Comparison of ENCODE assay signal across 7 mouse cellular contexts in the genomic region with DNA sequence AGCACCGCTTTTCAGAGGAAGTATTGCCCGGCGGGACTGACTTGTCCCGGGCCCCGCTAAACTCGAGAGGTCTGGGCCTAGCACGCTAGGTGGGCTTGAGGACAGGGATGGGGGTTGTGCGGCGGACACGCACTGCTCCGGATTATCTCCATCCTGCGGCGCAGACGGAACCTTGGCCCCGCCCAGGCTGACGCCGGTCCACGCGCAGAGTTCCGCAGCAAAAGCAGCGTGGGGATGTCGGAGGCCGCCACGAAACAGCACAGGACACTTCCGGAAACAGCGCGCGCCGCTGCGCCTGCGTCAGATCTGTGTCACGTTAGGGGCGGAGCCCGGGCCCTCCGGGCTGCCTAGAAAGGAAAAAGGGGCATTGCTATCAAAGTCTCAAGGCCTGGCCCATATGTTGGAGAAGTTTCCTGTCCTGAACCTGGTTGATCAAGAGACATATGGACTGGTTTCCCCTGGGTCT. TPM values are rescaled to one million over a fixed set of nuclear protein-coding genes. Genes with fewer than 3 reads are reported as not detected.
A peak's percentile ranks its signal among the peaks of the same experiment; 100 is the strongest.
DNase-seq lines count a peak whose midpoint lies in the region; ATAC-seq lines count a peak whose summit lies in the region.

A gene (minus strand): TSS at position 293 of the 466 bp plus-strand sequence.

- H3K9ac ChIP-seq in intestine, embryonic 16.5 days (ENCODE audit: low read depth, low read length) = peak within 1 kb of the TSS; percentile 78
- peak within 1 kb of the TSS; percentile 79 for H3K9ac ChIP-seq in midbrain, embryonic 11.5 days (ENCODE audit: low read length)

- H3K27ac ChIP-seq in intestine, embryonic 16.5 days (ENCODE audit: low read length) = peak within 1 kb of the TSS; percentile 62
- no peak within 1 kb of the TSS for H3K27ac ChIP-seq in midbrain, embryonic 11.5 days (ENCODE audit: low read depth, low read length)

- intact Hi-C loops in left cerebral cortex, postnatal 36 days (cut with DNase I) = no loop called here

- H3K36me3 ChIP-seq in intestine, embryonic 16.5 days (ENCODE audit: control insufficient read depth, insufficient read depth, low read length) = no peaks in the 10 kb centered on the region
- 0 out of 2 replicates have a peak, but pooled peaks cover 4% of the 10 kb centered on the region for H3K36me3 ChIP-seq in midbrain, embryonic 11.5 days (ENCODE audit: control insufficient read depth, insufficient read depth, low read length)

- peak; percentile 96 for DNase-seq in adrenal gland, adult 2 months
- DNase-seq in embryo, embryonic 11.5 days (ENCODE audit: low read depth, low spot score) = peak; percentile 90
- DNase-seq in gastrocnemius, postnatal 4 days (ENCODE audit: low spot score in 2 of 2) = peak; percentile 85 to 93
- DNase-seq in left cerebral cortex, postnatal 36 days (ENCODE audit: low spot score in 2 of 2) = peak; percentile 95 to 97
- DNase-seq in midbrain, embryonic 11.5 days (ENCODE audit: low spot score, missing footprints) = peak; percentile 98
- peak; percentile 82 for DNase-seq in skeletal muscle tissue, adult 2 months (ENCODE audit: low read depth, low spot score)

- H3K4me1 ChIP-seq in intestine, embryonic 16.5 days (ENCODE audit: control insufficient read depth, insufficient read depth, low read length) = 0 out of 2 replicates have a peak, but pooled peaks cover 2% of the 10 kb centered on the region
- peaks cover 8% of the 10 kb centered on the region for H3K4me1 ChIP-seq in midbrain, embryonic 11.5 days (ENCODE audit: control insufficient read depth, insufficient read depth, low read length)

- peak; percentile 81 for ATAC-seq in intestine, embryonic 16.5 days
- ATAC-seq in midbrain, embryonic 11.5 days (ENCODE audit: low FRiP score) = peak; percentile 86

- no peaks in the 10 kb centered on the region for H3K9me3 ChIP-seq in intestine, embryonic 16.5 days (ENCODE audit: control insufficient read depth, low read length)
- no peaks in the 10 kb centered on the region for H3K9me3 ChIP-seq in midbrain, embryonic 11.5 days (ENCODE audit: control insufficient read depth, low read length)

- no peaks in the 10 kb centered on the region for H3K27me3 ChIP-seq in intestine, embryonic 16.5 days (replicated peaks; ENCODE audit: control insufficient read depth, insufficient read depth, low read length)
- no peaks in the 10 kb centered on the region for H3K27me3 ChIP-seq in midbrain, embryonic 11.5 days (ENCODE audit: control insufficient read depth, insufficient read depth, low read length)

- H3K4me2 ChIP-seq in intestine, embryonic 16.5 days (ENCODE audit: low read depth, low read length) = peak within 1 kb of the TSS; percentile 59
- H3K4me2 ChIP-seq in midbrain, embryonic 11.5 days = peak within 1 kb of the TSS; percentile 84

- WGBS in intestine, embryonic 16.5 days = 0% methylated on average over 35 of the region's 35 CpGs
- WGBS in midbrain, embryonic 11.5 days = under 1% methylated on average over 35 of the region's 35 CpGs

- peak within 1 kb of the TSS; percentile 72 for H3K4me3 ChIP-seq in intestine, embryonic 16.5 days (ENCODE audit: low read length)
- peak within 1 kb of the TSS; percentile 77 for H3K4me3 ChIP-seq in midbrain, embryonic 11.5 days (ENCODE audit: low read depth, low read length)

RNA-seq across cellular contexts. Expression of the gene that starts here (rescaled TPM):
- total RNA-seq in adrenal gland, adult 2 months (2021) = 10 to 100 TPM; 32.8 to 36.6 TPM
- polyA plus RNA-seq in adrenal gland, adult 2 months (2012; rRNA removed) = 9.2 and 12.1 TPM in 2 replicates
- 10 to 100 TPM; 17.5 to 19.9 TPM for total RNA-seq in gastrocnemius, postnatal 4 days (2021)
- polyA plus RNA-seq in intestine, embryonic 16.5 days (2015; fragmentation: Nextera tagmentation; extraction: Ambion mirVana) = 35.8 and 39.4 TPM in 2 replicates
- 10 to 100 TPM; 23.2 to 24.1 TPM for total RNA-seq in left cerebral cortex, postnatal 36 days (2021)
- polyA plus RNA-seq in midbrain, embryonic 11.5 days (2014; fragmentation: Nextera tagmentation; extraction: Ambion mirVana) = 44.1 and 45.9 TPM in 2 replicates
